Mouse (Mus musculus): Measurements from ENCODE around the gene Slc23a2.

Slc23a2 gene

DNA sequence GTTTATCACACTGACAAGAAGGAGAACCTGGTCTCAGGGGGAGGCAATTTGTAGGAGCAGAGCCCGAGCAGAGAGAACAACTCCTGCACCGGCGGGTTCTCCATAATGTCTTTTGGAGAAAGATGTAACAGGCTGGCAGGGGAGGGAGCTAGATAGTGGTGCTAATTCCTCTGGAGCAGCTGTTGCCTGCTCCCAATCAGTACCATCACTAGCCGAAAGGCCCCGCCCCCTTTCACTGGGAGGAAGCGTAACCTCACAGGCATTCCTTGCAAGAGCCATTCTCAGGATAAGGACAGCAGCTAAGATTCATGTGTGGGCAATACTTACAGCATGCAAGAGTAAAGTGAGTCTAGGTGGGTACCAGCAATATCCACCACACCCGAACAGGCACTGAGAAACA, 127.3 kb downstream of the Slc23a2 start:
- DNase-seq, result peak; percentile 69 to 75

DNA sequence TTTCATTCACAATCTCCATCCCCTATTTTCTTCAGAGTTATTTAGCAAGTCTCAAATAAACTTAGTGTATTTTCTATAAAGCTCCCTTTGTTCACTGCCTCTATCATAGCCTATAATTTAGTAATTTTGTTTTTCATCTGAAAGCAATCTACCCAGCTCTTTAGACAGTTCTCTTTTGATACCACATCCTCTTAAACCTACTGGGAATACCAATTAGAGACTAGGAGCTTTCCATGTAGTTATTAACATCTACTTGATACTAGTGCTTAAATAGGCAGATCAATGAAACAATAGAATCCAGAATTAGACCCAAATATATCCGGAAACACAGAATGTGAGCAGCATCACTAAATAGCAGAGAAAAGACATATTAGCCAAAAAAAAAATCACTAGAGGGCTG, 128.9 kb downstream of the Slc23a2 start:
- no peak for DNase-seq

DNA sequence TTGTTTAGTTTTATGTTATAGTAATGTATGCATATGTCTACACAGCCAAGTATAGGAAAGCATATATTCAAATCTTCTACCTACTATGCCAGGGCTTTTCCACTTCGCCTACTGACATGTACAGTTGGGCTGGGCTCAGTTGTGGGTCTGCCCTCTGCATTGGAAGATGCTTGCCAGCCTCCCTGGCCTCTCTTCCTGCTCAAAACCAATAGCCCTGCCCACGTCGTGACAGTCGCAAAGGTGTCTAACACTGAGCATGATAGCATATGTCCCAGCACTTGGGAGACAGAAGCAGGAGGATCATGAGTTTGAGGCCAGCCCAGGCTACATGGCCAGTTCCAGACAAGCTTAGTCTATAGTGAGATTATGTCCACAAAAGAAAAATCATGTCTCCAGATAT, 131.8 kb downstream of the Slc23a2 start:
- DNase-seq, result peak in 1 of 2 experiments; percentile 12

GRCm38 (mm10) chr2:132010781-132011180, 134.1 kb downstream of the Slc23a2 start:
- no peak for DNase-seq

GRCm38 (mm10) chr2:132008186-132008585, 136.7 kb downstream of the Slc23a2 start:
- DNase-seq, result peak in 1 of 2 experiments; percentile 3

DNA sequence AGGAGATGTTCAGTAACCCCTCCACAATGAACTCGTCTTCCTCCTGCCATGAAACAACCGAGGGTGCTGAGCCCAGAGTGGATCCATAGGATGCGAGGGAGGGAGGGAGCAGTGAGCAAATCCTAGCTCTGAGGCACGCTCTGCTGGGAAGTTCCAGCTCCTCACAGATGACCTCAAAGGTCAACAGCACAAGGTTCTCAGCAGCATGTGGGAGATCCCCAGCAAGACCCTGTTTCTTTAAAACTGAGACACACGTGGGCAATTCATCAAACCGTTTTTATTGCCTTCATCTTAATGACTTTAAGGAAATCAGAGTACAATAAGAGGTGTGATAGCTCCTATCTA, 137.5 kb downstream of the Slc23a2 start:
- no peak for DNase-seq

- DNase-seq, result peak; percentile 87 to 93
Observed at GRCm38 (mm10) chr2:132006561-132007474, 138.1 kb downstream of the Slc23a2 start.

- DNase-seq, result peak in 1 of 2 experiments; percentile 24
Observed at GRCm38 (mm10) chr2:132005445-132005844, 139.5 kb downstream of the Slc23a2 start.

DNA sequence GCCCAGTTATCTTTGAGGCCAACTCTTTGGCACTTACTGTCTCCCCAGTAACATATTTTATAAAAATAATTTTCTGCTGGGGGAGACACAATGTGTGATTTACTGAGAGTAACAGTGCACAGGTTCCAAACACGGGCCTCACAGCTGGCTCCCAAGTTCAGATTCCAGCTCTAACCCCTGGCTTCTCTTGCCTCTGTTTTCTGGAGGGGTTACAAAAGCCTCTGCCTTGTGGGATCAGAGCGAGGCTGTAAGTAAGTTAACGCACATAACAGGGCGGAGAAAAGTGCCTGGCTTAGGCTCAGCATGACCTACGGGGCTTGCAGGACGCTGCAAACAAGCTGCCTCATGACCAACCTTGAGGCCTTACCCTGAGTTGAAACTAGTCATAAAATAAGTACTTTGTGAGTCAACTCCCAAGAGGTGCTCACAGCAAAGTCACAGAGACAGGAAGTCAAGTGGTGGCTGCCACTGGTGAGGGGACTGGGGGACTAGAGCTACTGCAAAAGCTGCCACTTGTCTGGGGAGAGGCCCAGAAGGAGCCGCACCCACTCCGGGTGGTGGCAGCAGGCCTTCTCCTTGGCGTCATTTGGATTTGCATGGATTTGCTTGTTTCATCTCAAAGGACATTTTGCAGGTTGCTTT, 140.3 kb downstream of the Slc23a2 start:
- DNase-seq, result peak; percentile 54 to 84

DNA sequence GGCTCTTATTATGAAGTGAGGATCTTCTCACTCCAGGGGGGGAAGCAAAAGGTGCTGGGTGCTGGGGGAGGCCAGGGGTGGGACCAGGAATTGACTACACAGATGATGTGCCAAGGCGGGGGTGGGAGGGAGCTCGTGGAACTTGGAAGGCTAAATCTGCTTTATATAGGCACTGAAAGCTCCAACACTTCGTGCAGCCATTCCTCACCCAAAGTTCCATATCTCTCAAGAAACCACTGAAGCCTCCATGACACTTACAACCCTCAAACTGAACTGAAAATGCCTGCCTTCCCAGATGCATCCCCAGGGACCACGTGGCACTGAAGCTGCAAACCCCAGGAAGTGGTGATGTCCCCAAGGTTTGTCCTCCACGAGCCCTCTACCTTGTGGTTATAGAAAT, 141.0 kb downstream of the Slc23a2 start:
- DNase-seq, result peak in 1 of 2 experiments; percentile 11
